Mouse (Mus musculus) embryo, embryonic 9.5 days (tissue): ENCODE data around the gene Kpna4.

Experiments used
- DNase-seq: peaks from one replicate; pipeline ENCODE4 v3.0.0-alpha.2; 2017; ENCODE audit errors: extremely low spot score

The Kpna4 gene

GRCm38 (mm10) chr3:69126509-69127345, at the start of gene Kpna4:
Gene Kpna4 (minus strand): TSS chr3:69127113.
- DNase-seq = peak; percentile 96

DNA sequence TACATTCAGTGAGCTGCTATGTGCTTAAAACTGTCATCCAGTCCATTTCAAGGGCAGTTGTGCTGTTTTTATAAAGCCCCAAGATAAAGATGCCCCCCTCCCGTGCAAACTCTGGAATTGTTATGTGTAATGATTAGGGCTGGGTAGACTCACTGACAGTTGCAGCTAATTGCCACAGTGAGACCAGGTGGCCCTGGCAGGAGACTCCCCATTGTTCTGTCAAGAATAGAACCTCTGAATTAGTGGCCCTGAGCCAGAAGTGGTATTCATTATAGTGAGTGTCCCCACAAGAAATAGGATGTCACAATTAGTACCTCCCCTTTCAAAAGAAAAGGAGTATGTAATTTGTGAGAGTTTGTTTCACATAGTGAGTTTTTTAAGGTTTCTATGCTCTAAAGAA, 48.3 kb upstream of the Kpna4 start:
- no peak for DNase-seq

DNA sequence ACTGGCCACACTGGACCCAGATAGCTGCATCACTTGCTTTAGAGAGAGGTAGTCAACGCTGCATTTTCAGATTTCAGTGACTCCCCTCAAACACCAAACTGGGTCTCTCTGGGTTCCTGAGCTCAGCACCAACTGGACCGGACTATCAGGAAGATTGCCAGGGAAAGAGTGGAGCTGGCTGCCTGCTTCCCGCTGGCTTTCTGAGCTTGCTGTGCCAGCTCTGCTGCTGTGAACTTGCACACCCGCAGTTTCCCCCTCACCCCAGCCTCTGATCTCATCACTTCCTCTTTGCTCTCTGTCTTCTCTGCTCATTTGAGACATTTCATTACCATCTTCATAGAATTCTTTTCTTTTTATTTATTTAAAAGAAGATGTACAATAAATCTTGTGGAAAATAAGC, 44.2 kb upstream of the Kpna4 start:
- no peak for DNase-seq

GRCm38 (mm10) chr3:69169796-69170195, 42.9 kb upstream of the Kpna4 start:
- no peak for DNase-seq

DNA sequence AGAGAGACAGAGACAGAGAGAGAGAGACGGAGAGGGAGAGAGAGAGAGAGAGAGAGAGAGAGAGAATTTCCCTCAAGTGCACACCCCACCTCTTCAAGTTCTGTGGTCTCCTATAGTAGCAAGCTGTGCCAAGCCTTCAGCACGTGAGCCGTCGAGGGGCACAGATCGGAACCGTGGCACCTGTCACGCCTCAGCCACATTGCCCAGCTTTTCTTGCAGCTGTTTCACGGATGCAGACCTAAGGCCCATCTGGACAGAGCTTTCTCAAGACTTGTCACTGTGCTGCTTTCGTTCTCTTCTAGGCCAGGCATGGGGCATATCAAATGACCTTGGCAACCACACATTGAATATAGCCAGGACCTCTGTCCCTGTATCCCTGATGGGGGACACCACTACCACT, 41.8 kb upstream of the Kpna4 start:
- no peak for DNase-seq

DNA sequence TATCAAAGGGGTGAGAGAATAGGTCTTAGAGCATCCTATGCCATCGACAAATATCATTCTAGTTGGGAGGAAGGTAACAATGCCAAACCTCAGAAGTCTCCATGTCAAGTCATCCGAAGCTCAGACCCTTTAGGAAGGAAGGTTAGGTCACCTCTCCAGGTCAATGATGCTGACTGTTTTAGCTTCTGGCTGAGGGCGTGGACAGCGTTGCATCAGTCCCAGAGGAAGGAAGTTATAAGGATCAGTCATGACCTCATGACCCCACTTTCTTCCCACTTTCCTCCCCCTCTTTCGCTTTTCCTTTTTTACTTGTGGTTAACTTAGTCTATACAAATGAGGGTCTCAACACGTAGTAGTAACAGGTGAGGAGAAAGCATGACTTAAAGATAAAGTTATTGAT, 36.1 kb upstream of the Kpna4 start:
- DNase-seq = no peak

- no peak for DNase-seq
Observed at GRCm38 (mm10) chr3:69160429-69160828, 33.5 kb upstream of the Kpna4 start.

DNA sequence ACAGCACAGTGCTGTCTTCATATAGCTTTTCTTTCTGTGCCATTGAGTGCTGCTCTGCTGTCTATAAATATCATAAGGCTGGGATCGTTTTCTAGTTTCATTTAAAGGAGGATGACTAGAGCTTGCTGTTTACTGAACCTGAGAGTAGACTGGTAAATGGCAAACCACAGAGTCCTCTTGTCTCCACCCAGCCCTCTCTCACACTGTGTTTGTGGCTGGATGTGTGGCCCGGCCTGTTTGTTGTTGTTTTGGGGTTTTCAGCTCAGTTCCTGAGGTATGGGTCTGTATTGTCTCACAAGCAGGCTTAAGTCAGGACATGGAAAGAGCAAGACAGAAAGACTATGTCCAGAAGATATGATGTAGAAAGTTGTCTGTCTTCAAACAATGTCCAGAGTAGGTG, 32.6 kb upstream of the Kpna4 start:
- no peak for DNase-seq

DNA sequence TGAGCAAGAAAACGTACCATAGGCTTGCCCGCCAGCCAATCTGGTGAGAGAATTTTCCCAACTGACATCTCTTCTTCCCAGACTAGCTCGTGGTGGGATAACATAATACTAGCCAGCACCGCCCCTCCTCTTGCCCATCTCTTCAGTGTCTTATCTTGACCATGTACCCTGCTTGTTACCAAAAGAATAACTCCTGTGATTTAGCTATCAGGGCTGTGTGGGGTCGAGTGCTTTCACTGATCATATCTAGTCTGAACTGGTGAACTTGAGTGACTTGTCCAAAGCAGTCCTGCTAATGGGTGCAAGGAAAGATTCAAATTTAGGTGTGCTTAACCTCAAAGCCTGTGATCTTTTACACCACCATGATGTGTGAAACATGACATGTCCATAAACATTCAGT, 31.0 kb upstream of the Kpna4 start:
- no peak for DNase-seq

DNA sequence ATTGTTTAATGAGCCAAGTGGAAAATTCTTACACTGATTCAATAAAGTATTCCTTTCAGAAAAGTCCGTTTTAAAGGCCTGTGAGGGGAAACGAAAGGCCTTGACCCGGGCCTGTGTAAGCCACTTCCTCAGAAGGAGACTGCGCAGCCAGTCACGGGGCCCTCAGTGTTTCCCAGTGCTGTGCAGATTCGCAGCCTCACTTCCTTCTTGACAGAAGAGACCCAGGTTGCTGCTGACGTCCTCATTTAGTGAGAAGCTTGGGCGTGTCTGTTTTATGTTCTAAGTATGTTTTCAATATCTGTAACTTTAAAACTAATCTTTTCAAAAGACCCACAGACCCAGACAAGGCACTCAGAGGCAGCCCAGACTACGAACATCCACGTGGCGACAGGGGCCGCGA, 29.6 kb upstream of the Kpna4 start:
- no peak for DNase-seq

- DNase-seq = no peak
Observed at GRCm38 (mm10) chr3:69154691-69155090, 27.8 kb upstream of the Kpna4 start.

- no peak for DNase-seq
Observed at GRCm38 (mm10) chr3:69150921-69151320, 24.0 kb upstream of the Kpna4 start.

GRCm38 (mm10) chr3:69142372-69142994, 15.6 kb upstream of the Kpna4 start:
- no peak for DNase-seq

DNA sequence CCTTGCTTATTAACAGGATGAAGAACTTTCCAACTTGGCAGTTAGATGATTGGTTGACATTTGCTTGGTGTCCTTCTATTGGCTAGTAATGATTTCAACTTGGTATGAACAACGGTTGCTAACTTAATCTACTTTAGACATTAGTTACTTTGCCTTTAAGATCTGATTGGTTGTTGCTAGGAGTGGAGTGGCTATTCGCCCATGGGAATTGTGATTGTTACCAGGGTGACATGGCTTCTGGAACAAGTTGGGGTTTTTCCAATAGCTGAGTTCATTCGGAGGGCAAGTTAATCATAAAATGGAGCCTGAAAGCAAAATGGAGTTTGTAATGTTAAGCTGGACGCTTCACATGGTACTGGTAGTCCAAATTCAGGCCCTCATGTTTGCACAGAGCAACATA, 13.9 kb upstream of the Kpna4 start:
- no peak for DNase-seq

DNA sequence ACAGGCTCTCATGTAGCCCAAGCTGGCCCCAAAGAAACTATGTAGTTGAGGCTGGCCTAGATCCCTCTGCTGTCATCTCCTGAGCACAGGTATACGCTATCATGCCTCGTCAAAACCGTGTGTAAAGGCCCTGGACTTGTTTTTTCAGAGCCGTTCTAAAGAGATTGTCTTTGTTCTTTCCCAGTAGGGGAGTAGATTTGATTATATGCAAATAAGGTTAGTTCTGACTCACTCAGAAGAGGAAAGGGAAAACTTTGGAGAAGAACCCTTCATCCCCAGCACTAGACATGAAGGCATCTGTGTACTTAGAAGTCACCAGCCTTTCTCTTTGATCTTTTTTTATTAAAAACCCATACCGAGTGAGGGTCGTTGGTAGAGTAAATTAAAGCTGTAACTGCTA, 9.1 kb upstream of the Kpna4 start:
- DNase-seq = no peak

DNA sequence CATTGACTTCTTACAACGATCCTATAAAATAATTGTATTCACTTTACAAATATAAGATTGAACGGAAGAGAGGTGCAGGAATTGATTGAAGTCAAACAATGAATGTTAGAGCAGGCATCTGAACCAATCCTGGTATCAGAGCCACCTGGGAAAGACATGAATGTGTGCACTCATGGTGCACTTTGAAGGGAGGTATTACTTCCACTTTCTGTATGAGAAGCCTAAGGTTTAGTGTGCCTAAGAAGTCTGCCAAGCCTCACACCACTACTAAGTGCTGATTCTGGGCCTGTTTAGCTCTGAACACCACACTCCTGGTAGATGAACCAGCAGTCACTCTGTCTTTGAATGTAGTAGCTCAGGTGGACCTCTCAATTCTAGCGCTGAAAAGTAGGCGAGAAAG, 4.1 kb upstream of the Kpna4 start:
- no peak for DNase-seq

- DNase-seq = no peak
Observed at GRCm38 (mm10) chr3:69127693-69128092, 780 bp upstream of the Kpna4 start.

DNA sequence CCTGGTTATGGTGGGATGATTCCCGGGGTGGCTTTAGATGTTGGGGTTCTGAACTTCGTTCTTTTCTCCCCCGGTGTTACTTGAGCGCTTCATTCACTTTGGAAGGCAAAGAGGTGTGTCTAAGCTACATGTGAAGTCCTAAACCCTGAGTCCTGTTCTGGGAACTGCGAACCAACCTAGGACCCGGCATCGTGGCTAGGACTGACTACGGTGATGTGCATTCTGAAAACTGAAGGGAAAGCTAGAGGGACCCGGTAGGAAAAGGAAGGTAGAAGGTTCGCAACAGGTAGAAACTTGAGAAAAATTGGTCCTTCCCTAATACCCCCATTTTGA, 399 bp upstream of the Kpna4 start:
- no peak for DNase-seq

DNA sequence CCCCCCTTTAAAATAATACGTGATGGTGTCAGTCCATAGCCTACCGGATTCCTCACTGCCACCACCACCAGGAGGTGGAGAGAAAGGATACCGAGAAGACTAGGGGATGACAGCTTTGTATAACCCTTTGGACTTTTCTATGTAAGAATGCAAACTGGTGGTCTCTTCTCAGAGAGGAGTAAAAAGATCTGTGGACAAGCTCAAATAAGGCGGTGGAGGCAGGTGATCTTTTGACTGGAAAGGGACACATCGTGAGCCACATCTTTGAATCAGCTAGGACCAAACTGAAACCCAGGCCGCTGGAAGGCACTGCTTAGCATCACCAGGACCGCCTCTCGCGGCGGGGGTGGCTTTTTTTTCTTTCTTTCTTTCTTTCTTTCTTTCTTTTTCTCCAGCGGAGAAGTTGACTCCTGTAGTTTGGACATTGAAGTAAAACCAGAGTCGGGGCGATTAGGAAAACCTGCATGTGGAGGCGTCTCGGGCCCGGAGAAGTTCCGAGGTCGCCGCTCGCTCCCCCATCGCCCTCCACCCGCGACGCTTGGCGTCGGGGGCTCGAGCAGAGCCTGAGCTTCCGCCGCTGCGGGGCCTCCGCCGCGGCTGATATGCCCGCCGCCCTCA, 913 bp downstream of the Kpna4 start:
- DNase-seq = peak; percentile 70

DNA sequence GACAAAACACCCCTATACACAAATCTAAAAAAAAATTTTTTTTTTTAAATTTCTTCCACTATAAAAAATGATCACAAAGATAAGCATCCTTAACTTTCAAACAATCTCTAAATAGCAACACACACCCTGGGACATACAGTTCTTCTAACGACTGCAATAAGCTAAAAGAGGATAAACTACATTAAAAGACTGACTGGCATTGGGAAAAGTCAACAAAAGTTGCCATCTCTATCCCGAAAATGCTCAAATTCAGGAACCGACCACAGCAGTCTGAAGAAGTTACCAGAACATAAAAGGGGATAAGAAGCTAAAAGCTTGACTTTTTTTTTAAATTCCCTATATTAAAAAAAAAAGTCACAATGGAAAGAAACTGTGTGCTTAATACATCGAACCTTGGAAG, 1.5 kb downstream of the Kpna4 start:
- no peak for DNase-seq

DNA sequence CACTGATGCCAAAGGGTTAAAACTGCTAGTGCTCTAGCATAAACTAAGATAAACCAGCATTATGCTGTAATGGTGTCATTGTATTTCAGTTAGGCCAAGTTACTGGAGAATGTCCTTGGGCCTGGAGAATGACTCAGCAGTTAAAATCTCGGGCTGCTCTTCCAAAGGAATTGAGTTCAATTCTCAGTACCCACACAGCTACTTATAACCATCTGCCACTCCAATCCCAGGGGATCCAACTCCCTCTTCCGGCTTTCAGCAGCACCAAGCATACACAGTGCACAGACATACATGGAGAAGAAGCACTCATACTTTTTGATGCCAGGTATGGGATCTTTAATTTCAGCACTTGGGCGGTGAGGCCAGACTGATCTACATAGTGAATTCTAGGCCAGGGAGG, 8.1 kb downstream of the Kpna4 start:
- no peak for DNase-seq

DNA sequence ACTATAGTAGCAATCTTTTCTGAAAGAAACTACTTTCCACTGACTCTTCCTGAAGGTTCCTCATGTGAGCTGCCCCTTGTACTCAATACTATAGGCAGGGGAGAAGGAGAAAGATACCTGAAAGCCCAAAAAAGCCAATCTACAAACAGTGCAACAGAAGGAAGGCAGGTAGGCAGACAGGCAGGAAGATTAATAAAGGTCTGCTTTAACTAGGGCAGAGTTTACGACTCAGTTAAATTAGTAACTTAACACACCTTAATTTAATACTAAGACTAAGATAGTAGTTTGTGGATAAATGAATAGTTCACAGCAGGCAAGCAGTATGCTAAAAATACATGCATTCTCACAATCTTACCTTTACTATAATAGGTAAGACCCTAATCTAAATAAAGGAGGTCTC, 12.2 kb downstream of the Kpna4 start:
- no peak for DNase-seq

DNA sequence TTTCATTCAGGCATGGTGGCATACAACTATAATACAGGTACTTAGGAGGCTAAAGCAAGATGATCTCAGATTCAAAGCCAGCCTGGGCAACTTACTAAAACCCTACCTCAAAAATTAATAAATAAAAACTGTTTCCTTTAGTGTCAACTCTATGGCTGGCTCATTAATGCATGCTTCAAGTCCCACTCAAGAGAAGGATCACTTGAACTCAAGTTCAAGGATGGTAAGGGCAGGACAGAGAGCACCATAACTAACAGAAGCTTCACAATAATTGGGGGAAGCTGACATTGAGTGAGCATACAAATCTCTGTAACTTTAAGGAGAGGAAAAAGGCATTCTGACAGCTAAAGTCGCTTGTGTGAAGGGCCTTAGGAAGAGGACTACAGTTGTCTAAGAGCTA, 13.0 kb downstream of the Kpna4 start:
- DNase-seq = no peak
